Mouse (Mus musculus) liver, embryonic 14.5 days (tissue): Measurements from ENCODE around the gene Olfr837.
"Not testable (repeated sequence)": the region's sequence is repeated elsewhere in the genome, so short reads cannot be mapped to it uniquely, and the experiment has no call there.

ENCODE experiments used
- CTCF ChIP-seq: IDR thresholded peaks from 2 replicates; pipeline ENCODE4 v1.5.1; 2016; ENCODE audit warnings: antibody characterized with exemption, low read depth, control low read depth
- EP300 ChIP-seq: IDR thresholded peaks from 2 replicates; pipeline ENCODE4 v1.6.1; 2016; ENCODE audit warnings: antibody characterized with exemption, low read depth

DNA sequence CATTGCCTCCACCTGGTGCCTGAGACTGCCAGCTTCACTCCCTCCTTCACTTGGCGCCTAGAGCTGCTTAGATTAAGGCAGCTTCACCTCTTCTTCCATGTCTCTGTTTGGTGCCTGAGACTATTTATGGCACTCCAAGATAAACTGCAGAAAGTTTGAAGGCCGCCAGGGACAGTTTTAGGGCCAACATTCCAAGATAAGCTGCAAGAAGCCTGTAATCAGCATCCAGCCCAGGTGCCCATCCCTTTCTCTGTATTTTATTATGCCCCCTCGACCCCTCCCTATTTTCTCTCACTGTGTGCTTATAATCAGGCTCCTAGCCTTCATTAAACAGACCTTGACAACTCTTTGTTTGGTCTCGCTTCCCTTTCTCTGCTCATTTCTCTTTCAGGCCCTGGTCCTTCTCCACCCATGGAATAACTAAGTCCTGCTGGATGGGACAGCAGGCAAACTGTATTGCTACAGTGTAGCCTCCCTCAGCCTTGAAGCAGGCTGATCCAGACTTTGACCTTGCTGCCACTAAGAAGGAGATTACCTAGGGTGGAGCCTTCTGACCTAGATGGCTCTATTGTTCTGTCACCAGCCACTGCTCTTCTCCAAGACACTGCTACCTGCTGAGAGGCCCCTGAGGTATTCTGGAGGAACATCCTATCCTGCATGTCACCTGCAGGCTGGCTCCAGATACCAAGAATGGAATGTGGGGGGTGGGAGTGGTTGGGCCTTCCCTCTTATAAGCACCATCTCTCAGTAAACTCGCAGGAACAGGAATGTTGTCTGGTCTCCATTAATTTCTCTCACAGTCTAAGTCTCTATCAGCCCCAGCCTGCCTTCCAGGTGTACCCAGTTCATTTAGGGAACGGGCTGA lies 43.0 kb upstream of the Olfr837 start:
- not testable (repeated sequence) for TF ChIP-seq CTCF, EP300
